Mouse (Mus musculus): Measurements from ENCODE around the gene Slc16a5.

- TF ChIP-seq CTCF (conservative IDR thresholded peaks at IDR 0.05; ENCODE audit: low read length) (no peak), NANOG (IDR thresholded peaks at IDR 0.05; ENCODE audit: borderline replicate concordance, low read length) (no peak), POU5F1 (IDR thresholded peaks at IDR 0.05; ENCODE audit: borderline replicate concordance, low read length) (no peak)
Observed at GRCm38 (mm10) chr11:115452281-115452860, 9.9 kb upstream of the Slc16a5 start.

Measured in E14TG2a.4 (cell line).